Mouse (Mus musculus): Measurements from ENCODE around the gene Ushbp1. TPM values are rescaled to one million over a fixed set of nuclear protein-coding genes. Genes with fewer than 3 reads are reported as not detected.
A peak's percentile ranks its signal among the peaks of the same experiment; 100 is the strongest.
"Not testable (repeated sequence)": the region's sequence is repeated elsewhere in the genome, so short reads cannot be mapped to it uniquely, and the experiment has no call there.

Ushbp1 gene
- 37.3 and 40.7 TPM in 2 replicates for polyA plus RNA-seq (2015; fragmentation: Nextera tagmentation; extraction: Ambion mirVana)

GRCm38 (mm10) chr8:71395629-71396028 lies at the start of gene Ushbp1:
Gene Ushbp1, minus strand, starts transcription at chr8:71395802.
- Histone ChIP-seq H3K36me3 (ENCODE audit: control insufficient read depth, insufficient read depth, low read length) (peaks cover 11% of the 10 kb centered on the region), H3K4me2 (ENCODE audit: low read depth, low read length) (peak within 1 kb of the TSS; percentile 93), H3K4me1 (replicated peaks; ENCODE audit: control insufficient read depth, insufficient read depth, low read length) (peaks cover 16% of the 10 kb centered on the region), H3K27ac (ENCODE audit: low read length) (peak within 1 kb of the TSS; percentile 88), H3K4me3 (ENCODE audit: low read length) (peak within 1 kb of the TSS; percentile 92), H3K9ac (ENCODE audit: low read length) (peak within 1 kb of the TSS; percentile 52), H3K9me3 (ENCODE audit: control insufficient read depth, low read length) (no peaks in the 10 kb centered on the region), H3K27me3 (ENCODE audit: control insufficient read depth, insufficient read depth, low read depth, low read length) (no peaks in the 10 kb centered on the region)
- 66% methylated on average over 9 of the region's 9 CpGs for whole genome bisulfite sequencing
- no peak for ATAC-seq (ENCODE audit: low read depth)

GRCm38 (mm10) chr8:71445096-71445495 lies 49.5 kb upstream of the Ushbp1 start:
- 75% methylated on average over 7 of the region's 7 CpGs for WGBS
- Histone ChIP-seq H3K4me1 (replicated peaks; ENCODE audit: control insufficient read depth, insufficient read depth, low read length) (no peaks in the 10 kb centered on the region), H3K4me2 (ENCODE audit: low read depth, low read length) (no peak overlapping the region), H3K36me3 (ENCODE audit: control insufficient read depth, insufficient read depth, low read length) (no peaks in the 10 kb centered on the region), H3K27me3 (ENCODE audit: control insufficient read depth, insufficient read depth, low read depth, low read length) (no peaks in the 10 kb centered on the region), H3K9ac (ENCODE audit: low read length) (no peak overlapping the region), H3K4me3 (ENCODE audit: low read length) (no peak overlapping the region), H3K9me3 (ENCODE audit: control insufficient read depth, low read length) (no peaks in the 10 kb centered on the region), H3K27ac (ENCODE audit: low read length) (no peak overlapping the region)
- ATAC-seq (ENCODE audit: low read depth): no peak

GRCm38 (mm10) chr8:71441404-71441803 lies 45.8 kb upstream of the Ushbp1 start:
- H3K4me3 ChIP-seq (ENCODE audit: low read length): no peak overlapping the region
- H3K4me1 ChIP-seq (replicated peaks; ENCODE audit: control insufficient read depth, insufficient read depth, low read length): no peaks in the 10 kb centered on the region
- WGBS: 0% methylated on average over 7 of the region's 7 CpGs
- H3K27ac ChIP-seq (ENCODE audit: low read length): no peak overlapping the region
- H3K27me3 ChIP-seq (ENCODE audit: control insufficient read depth, insufficient read depth, low read depth, low read length): no peaks in the 10 kb centered on the region
- H3K36me3 ChIP-seq (ENCODE audit: control insufficient read depth, insufficient read depth, low read length): no peaks in the 10 kb centered on the region
- H3K4me2 ChIP-seq (ENCODE audit: low read depth, low read length): no peak overlapping the region
- H3K9ac ChIP-seq (ENCODE audit: low read length): no peak overlapping the region
- no peaks in the 10 kb centered on the region for H3K9me3 ChIP-seq (ENCODE audit: control insufficient read depth, low read length)
- ATAC-seq (ENCODE audit: low read depth): no peak

GRCm38 (mm10) chr8:71437041-71437440 lies 41.4 kb upstream of the Ushbp1 start:
- no peak for ATAC-seq (ENCODE audit: low read depth)
- Histone ChIP-seq H3K9ac (ENCODE audit: low read length) (no peak overlapping the region), H3K4me3 (ENCODE audit: low read length) (no peak overlapping the region), H3K36me3 (ENCODE audit: control insufficient read depth, insufficient read depth, low read length) (no peaks in the 10 kb centered on the region), H3K27ac (ENCODE audit: low read length) (no peak overlapping the region), H3K4me2 (ENCODE audit: low read depth, low read length) (no peak overlapping the region), H3K9me3 (ENCODE audit: control insufficient read depth, low read length) (no peaks in the 10 kb centered on the region), H3K4me1 (replicated peaks; ENCODE audit: control insufficient read depth, insufficient read depth, low read length) (no peaks in the 10 kb centered on the region), H3K27me3 (ENCODE audit: control insufficient read depth, insufficient read depth, low read depth, low read length) (no peaks in the 10 kb centered on the region)
- 46% methylated on average over 3 of the region's 3 CpGs for whole genome bisulfite sequencing

- H3K4me3 ChIP-seq (ENCODE audit: low read length); ATAC-seq (ENCODE audit: low read depth): not testable (repeated sequence)
These were observed 37.3 kb upstream of the Ushbp1 start for GRCm38 (mm10) chr8:71432935-71433334.

DNA sequence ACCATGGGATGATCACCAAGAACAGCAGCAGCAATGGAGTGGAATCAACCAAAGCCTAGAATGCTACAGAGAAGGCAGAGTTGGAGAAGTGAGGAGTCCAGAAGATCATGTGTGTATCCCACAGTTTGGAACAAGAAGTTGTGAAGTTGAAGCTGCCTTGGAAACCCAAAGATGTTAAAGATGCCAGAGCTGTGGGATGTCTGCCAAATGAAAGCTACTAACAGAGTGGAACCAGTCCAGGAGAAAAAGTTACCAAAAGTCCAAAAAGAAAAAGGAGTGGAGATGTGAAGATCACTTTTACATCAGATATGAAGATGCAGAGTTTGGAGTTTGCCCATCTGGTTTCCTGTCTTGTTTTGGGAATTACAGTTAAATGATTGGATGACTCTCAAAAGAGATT lies 26.5 kb upstream of the Ushbp1 start:
- Histone ChIP-seq H3K4me2 (ENCODE audit: low read depth, low read length) (no peak overlapping the region), H3K27me3 (ENCODE audit: control insufficient read depth, insufficient read depth, low read depth, low read length) (no peaks in the 10 kb centered on the region), H3K27ac (ENCODE audit: low read length) (no peak overlapping the region), H3K9me3 (ENCODE audit: control insufficient read depth, low read length) (no peaks in the 10 kb centered on the region), H3K4me1 (replicated peaks; ENCODE audit: control insufficient read depth, insufficient read depth, low read length) (no peaks in the 10 kb centered on the region), H3K4me3 (ENCODE audit: low read length) (no peak overlapping the region), H3K9ac (ENCODE audit: low read length) (no peak overlapping the region), H3K36me3 (ENCODE audit: control insufficient read depth, insufficient read depth, low read length) (no peaks in the 10 kb centered on the region)
- no peak for ATAC-seq (ENCODE audit: low read depth)

More at GRCm38 (mm10) chr8:71432935-71433334, 37.3 kb upstream of the Ushbp1 start:
- H3K9me3 ChIP-seq (ENCODE audit: control insufficient read depth, low read length); H3K4me2 ChIP-seq (ENCODE audit: low read depth, low read length); H3K36me3 ChIP-seq (ENCODE audit: control insufficient read depth, insufficient read depth, low read length); H3K9ac ChIP-seq (ENCODE audit: low read length); H3K4me1 ChIP-seq (replicated peaks; ENCODE audit: control insufficient read depth, insufficient read depth, low read length); H3K27me3 ChIP-seq (ENCODE audit: control insufficient read depth, insufficient read depth, low read depth, low read length); H3K27ac ChIP-seq (ENCODE audit: low read length): not testable (repeated sequence)
- 59% methylated on average over 1 of the region's 1 CpGs for WGBS

DNA sequence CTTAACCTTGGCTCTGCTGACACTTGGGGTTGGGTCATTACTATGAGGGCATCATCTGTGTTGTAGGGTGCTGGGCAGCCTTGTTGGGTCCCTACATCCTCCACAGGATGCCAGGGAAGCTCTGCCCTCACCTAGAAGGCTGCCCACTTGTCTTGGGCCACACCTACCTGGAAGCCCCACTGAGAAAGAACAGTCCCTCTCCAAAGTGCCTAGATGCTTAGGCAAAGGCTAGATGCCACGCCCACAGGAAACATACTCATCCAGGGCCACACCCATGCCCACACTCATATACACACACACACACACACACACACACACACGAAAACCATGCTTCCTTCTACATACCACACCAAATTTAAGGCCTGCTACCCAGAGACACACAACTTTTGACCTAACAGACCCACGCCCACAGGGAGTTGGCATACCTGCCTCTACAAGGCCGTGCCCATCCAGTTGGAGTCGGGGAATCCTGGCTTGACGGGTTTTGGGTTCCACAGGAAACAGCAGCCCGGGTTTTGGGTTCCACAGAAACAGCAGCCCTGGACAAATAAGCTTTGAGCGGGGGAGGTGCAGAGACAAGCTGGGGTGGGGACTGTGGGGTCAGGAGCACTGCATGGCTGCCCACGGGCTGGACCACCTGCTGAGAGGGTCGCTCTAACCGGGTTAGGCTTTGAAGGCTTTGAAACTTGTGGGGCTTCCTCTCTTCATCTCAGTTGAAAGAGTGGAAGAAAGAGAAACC lies 16.1 kb upstream of the Ushbp1 start:
- ATAC-seq (ENCODE audit: low read depth): peak; percentile 35
- no peak overlapping the region for H3K27ac ChIP-seq (ENCODE audit: low read length)
- no peak overlapping the region for H3K9ac ChIP-seq (ENCODE audit: low read length)
- H3K27me3 ChIP-seq (ENCODE audit: control insufficient read depth, insufficient read depth, low read depth, low read length): no peaks in the 10 kb centered on the region
- H3K4me3 ChIP-seq (ENCODE audit: low read length): no peak overlapping the region
- no peak overlapping the region for H3K4me2 ChIP-seq (ENCODE audit: low read depth, low read length)
- WGBS: 43% methylated on average over 11 of the region's 11 CpGs
- H3K9me3 ChIP-seq (ENCODE audit: control insufficient read depth, low read length): no peaks in the 10 kb centered on the region
- H3K36me3 ChIP-seq (ENCODE audit: control insufficient read depth, insufficient read depth, low read length): peaks cover 11% of the 10 kb centered on the region
- peaks cover 6% of the 10 kb centered on the region for H3K4me1 ChIP-seq (replicated peaks; ENCODE audit: control insufficient read depth, insufficient read depth, low read length)

DNA sequence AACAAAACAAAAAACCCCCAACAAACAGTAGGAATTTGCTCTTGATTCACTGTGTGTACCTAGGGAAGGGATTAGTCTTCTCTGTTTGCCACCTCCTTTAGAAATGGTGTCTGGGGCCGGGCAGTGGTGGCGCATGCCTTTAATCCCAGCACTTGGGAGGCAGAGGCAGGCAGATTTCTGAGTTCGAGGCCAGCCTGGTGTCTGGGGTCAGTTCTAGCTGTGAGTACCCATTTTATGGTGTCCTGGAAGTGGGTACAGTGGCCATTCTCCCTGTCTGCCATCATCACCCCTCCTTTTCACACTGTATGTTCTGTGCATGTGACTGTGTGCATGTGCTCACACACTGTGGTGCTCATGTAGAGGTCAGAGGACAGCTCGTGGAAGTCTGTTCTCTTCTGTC lies 12.6 kb upstream of the Ushbp1 start:
- peaks cover 11% of the 10 kb centered on the region for H3K36me3 ChIP-seq (ENCODE audit: control insufficient read depth, insufficient read depth, low read length)
- H3K4me3 ChIP-seq (ENCODE audit: low read length): no peak overlapping the region
- no peak for ATAC-seq (ENCODE audit: low read depth)
- WGBS: 90% methylated on average over 4 of the region's 4 CpGs
- H3K9ac ChIP-seq (ENCODE audit: low read length): no peak overlapping the region
- no peak overlapping the region for H3K4me2 ChIP-seq (ENCODE audit: low read depth, low read length)
- no peaks in the 10 kb centered on the region for H3K27me3 ChIP-seq (ENCODE audit: control insufficient read depth, insufficient read depth, low read depth, low read length)
- H3K27ac ChIP-seq (ENCODE audit: low read length): no peak overlapping the region
- peaks cover 12% of the 10 kb centered on the region for H3K4me1 ChIP-seq (replicated peaks; ENCODE audit: control insufficient read depth, insufficient read depth, low read length)
- no peaks in the 10 kb centered on the region for H3K9me3 ChIP-seq (ENCODE audit: control insufficient read depth, low read length)

DNA sequence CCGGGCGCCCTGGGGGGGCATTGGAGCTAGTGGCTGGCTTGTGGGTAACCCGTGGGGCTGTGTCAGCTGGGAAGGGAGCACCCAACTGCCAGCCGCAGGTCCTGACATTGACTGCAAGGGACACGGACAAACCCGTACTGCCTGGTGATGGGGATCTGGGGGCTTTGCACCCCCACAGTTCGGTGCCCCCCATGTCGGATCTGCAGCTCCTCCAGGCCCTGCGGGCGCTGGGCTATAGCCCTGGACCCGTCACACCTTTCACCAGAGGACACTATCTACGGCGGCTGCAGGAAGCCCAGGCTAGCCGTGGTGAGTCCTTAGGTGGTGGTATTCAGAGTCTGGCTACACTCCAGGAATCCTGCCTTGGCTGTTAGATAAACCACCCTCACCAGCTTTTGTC lies 11.8 kb upstream of the Ushbp1 start:
- no peak overlapping the region; the same call in 1 of the 2 replicates for H3K4me3 ChIP-seq (ENCODE audit: low read length)
- no peaks in the 10 kb centered on the region for H3K27me3 ChIP-seq (ENCODE audit: control insufficient read depth, insufficient read depth, low read depth, low read length)
- no peak overlapping the region for H3K27ac ChIP-seq (ENCODE audit: low read length)
- 88% methylated on average over 14 of the region's 14 CpGs for WGBS
- H3K4me2 ChIP-seq (ENCODE audit: low read depth, low read length): no peak overlapping the region
- no peaks in the 10 kb centered on the region for H3K9me3 ChIP-seq (ENCODE audit: control insufficient read depth, low read length)
- peaks cover 11% of the 10 kb centered on the region for H3K36me3 ChIP-seq (ENCODE audit: control insufficient read depth, insufficient read depth, low read length)
- no peak for ATAC-seq (ENCODE audit: low read depth)
- H3K9ac ChIP-seq (ENCODE audit: low read length): no peak overlapping the region
- H3K4me1 ChIP-seq (replicated peaks; ENCODE audit: control insufficient read depth, insufficient read depth, low read length): peaks cover 12% of the 10 kb centered on the region

All from lung, embryonic 16.5 days (tissue).